12 mouse cellular contexts compared by ENCODE assay signal in the genomic region with DNA sequence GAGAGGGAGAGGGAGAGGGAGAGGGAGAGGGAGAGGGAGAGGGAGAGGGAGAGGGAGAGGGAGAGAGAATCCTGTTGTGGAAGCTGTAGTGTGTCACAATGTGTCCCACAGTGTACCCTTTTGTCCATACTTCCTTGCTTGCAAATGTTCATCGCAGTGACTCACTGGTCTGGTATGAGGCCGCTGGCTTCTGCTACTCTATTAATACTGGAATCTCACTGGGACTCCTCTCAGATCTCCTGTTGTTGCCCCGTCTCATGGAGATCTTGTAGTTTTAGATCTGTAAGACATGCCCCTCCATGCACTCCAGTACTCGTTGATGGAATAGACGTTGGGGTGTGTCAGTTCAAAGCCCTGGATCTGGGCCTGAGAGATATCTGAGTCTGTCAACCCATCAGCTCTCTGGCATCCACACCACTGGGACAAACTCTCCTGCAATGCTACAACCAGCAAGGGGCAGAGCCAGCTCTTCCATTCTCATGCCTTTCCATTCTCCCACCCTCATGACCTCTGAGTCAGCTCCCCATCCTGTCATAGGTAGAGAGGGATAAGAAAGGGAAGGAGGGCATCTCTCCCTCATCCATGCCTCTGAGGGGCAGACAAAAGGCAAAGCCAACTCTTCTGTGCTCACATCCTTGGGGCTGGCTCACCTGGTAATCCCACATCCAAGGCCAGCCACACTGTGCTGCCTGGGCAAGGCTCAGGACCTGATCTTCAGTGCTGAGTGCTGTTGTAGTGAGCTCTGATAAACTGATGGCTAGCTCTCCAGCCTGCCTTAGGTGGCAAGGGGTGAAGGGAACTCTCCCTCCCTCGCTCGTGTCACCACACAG.
DNase-seq lines count a peak whose midpoint lies in the region; ATAC-seq and TF ChIP-seq lines count a peak whose summit lies in the region.
"Had no signal": no experiment of that assay in that cellular context is flagged by ENCODE, and none has a peak within 500 bp of the region (broad histone marks: within the 10 kb centered on the region; RNA-seq: fewer than 3 reads in every experiment).

No protein-coding gene starts in this region.

- 67% methylated on average over 7 of the region's 7 CpGs for WGBS in kidney, adult 2 months
- WGBS in heart, embryonic 16.5 days = 39% methylated on average over 7 of the region's 7 CpGs
- WGBS in cerebellum, adult 2 months = 71% methylated on average over 7 of the region's 7 CpGs

- TF ChIP-seq POLR2A in kidney, adult 2 months (IDR thresholded peaks at IDR 0.05; ENCODE audit: low read depth, low read length) = no peak
- TF ChIP-seq POLR2A in cerebellum, adult 2 months (IDR thresholded peaks at IDR 0.05; ENCODE audit: borderline replicate concordance, insufficient read depth, low read length) = no peak

- no peaks in the 10 kb centered on the region for H3K9me3 ChIP-seq in heart, embryonic 16.5 days (replicated peaks; ENCODE audit: control insufficient read depth, low read length)

- ATAC-seq in heart, embryonic 16.5 days (replicated peaks; ENCODE audit: extremely low read depth, insufficient read depth, low FRiP score) = peak; percentile 79

- H3K36me3 ChIP-seq in kidney, adult 2 months (ENCODE audit: control insufficient read depth, insufficient read depth, low read length) = no peaks in the 10 kb centered on the region
- H3K36me3 ChIP-seq in heart, embryonic 16.5 days (ENCODE audit: control insufficient read depth, insufficient read depth) = no peaks in the 10 kb centered on the region

- no peak overlapping the region for H3K27ac ChIP-seq in kidney, adult 2 months (ENCODE audit: insufficient read depth, low read depth, low read length)
- peak overlapping the region; percentile 81 for H3K27ac ChIP-seq in heart, embryonic 16.5 days (ENCODE audit: low read length)
- H3K27ac ChIP-seq in cerebellum, adult 2 months (ENCODE audit: insufficient read depth, low read length) = no peak overlapping the region
- H3K27ac ChIP-seq: kidney, postnatal 0 days; liver, embryonic 14.5 days had no signal

- no peak overlapping the region for H3K4me3 ChIP-seq in kidney, adult 2 months (ENCODE audit: insufficient read depth, low read depth, low read length)
- H3K4me3 ChIP-seq in heart, embryonic 16.5 days (ENCODE audit: low read length) = no peak overlapping the region
- H3K4me3 ChIP-seq in cerebellum, adult 2 months (replicated peaks; ENCODE audit: insufficient read depth, low read depth, low read length) = no peak overlapping the region

- TF ChIP-seq CTCF in kidney, adult 2 months (conservative IDR thresholded peaks at IDR 0.05; ENCODE audit: insufficient read depth, insufficient read length, low read depth, low read length) = no peak
- no peak for TF ChIP-seq CTCF in cerebellum, adult 2 months (IDR thresholded peaks at IDR 0.05; ENCODE audit: borderline replicate concordance, insufficient read depth, low read depth, low read length)

- DNase-seq in kidney, adult 2 months = peak; percentile 32
- no peak for DNase-seq in kidney, adult 18-20 months
- DNase-seq in 3134 (ENCODE audit: extremely low read depth, insufficient read length, low spot score) = peak; percentile 78
- DNase-seq in adrenal gland, postnatal 14 days = peak; percentile 14
- no peak for DNase-seq in cerebellum, adult 2 months
- no peak for DNase-seq in left cerebral cortex, postnatal 25 days (ENCODE audit: low spot score in 2 of 2)
- DNase-seq in testis, postnatal 14 days (ENCODE audit: low spot score) = no peak
- DNase-seq: cerebellum, adult 9-11 months; retina, postnatal 1 day had no signal

- no peak overlapping the region for H3K4me2 ChIP-seq in heart, embryonic 16.5 days (ENCODE audit: low read depth, low read length)

- H3K27me3 ChIP-seq in kidney, adult 2 months (replicated peaks; ENCODE audit: control insufficient read depth, insufficient read depth, low read length) = no peaks in the 10 kb centered on the region
- H3K27me3 ChIP-seq in heart, embryonic 16.5 days (ENCODE audit: control insufficient read depth, insufficient read depth, low read length) = no peaks in the 10 kb centered on the region
- no peaks in the 10 kb centered on the region for H3K27me3 ChIP-seq in cerebellum, adult 2 months (ENCODE audit: control insufficient read depth, insufficient read depth, low read length)

- H3K4me1 ChIP-seq in kidney, adult 2 months (ENCODE audit: control insufficient read depth, insufficient read depth, low read length) = no peaks in the 10 kb centered on the region
- H3K4me1 ChIP-seq in heart, embryonic 16.5 days (ENCODE audit: control insufficient read depth, insufficient read depth, low read length) = peaks cover 21% of the 10 kb centered on the region
- no peaks in the 10 kb centered on the region for H3K4me1 ChIP-seq in cerebellum, adult 2 months (ENCODE audit: control insufficient read depth, insufficient read depth, low read length)

- no peak overlapping the region; the same call in 1 of the 2 replicates for H3K9ac ChIP-seq in heart, embryonic 16.5 days (ENCODE audit: low read length)
- H3K9ac ChIP-seq: liver, embryonic 14.5 days had no signal

- intact Hi-C loops in left cerebral cortex, postnatal 25 days (cut with DNase I) = no loop called here

Comparison
In these comparisons a context has a peak if more than half of its experiments do, and no peak if none do; other contexts are left out.
1. DNase-seq: peak in kidney, adult 2 months (single experiment), 3134 (single experiment) and adrenal gland, postnatal 14 days (single experiment); none in kidney, adult 18-20 months (single experiment), cerebellum, adult 2 months (0 of 2), left cerebral cortex, postnatal 25 days (0 of 2) and testis, postnatal 14 days (single experiment).